In the genomic region with DNA sequence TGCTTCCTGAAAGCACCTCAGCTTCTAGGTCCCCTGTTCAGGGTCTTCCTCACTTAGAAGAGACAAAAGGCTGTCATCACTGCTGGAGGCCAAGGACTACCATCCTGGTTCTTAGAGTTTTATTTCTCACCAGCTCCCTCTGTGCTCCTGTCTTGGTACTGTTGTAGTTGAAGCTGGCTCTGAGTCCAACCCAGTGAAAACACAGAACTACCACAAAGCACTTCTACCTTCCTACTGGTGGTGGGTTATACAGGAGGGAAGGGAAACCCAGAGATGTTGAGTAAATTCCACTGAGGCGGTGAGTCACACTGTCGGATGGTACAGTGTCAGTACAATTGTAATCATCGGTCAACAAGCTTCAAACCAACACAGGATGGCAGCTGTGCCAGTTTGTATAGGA, we compare ENCODE assay signal across 29 mouse cellular contexts.
DNase-seq lines count a peak whose midpoint lies in the region; ATAC-seq lines count a peak whose summit lies in the region.
"Had no signal": no experiment of that assay in that cellular context is flagged by ENCODE, and none has a peak within 500 bp of the region (broad histone marks: within the 10 kb centered on the region; RNA-seq: fewer than 3 reads in every experiment).

No protein-coding gene starts in this region.

- DNase-seq in heart, adult 11 months, result peak; percentile 64
- DNase-seq in heart, postnatal 14 days, result no peak
- DNase-seq in lung, postnatal 36 days, result peak; percentile 54
- DNase-seq in lung, postnatal 10 days, result no peak
- peak; percentile 8 for DNase-seq in brain, adult 2 months (ENCODE audit: low read depth, low spot score)
- no peak for DNase-seq in midbrain, embryonic 11.5 days (ENCODE audit: low spot score, missing footprints)
- no peak for DNase-seq in spleen, postnatal 10 days (ENCODE audit: low spot score in 2 of 2)
- DNase-seq: adrenal gland, postnatal 25 days; cerebellum, adult 2 months; cerebellum, postnatal 14 days; gastrocnemius, postnatal 10 days; heart, adult 2 months; kidney, adult 11 months; kidney, postnatal 14 days; liver; lung, embryonic 14.5 days; lung, postnatal 4 days; right cerebral cortex, postnatal 25 days; thymus, adult 2 months; thymus, postnatal 36 days had no signal

- no peaks in the 10 kb centered on the region for H3K4me1 ChIP-seq in midbrain, embryonic 11.5 days (ENCODE audit: control insufficient read depth, insufficient read depth, low read length)

- H3K27me3 ChIP-seq in midbrain, embryonic 11.5 days (ENCODE audit: control insufficient read depth, insufficient read depth, low read length), result no peaks in the 10 kb centered on the region
- H3K27me3 ChIP-seq: forebrain, embryonic 13.5 days; heart, embryonic 12.5 days had no signal

- intact Hi-C loops in heart, postnatal 14 days (cut with DNase I), result no loop called here

- ATAC-seq in megakaryocyte progenitor cell, adult 5-6 weeks (replicated peaks; ENCODE audit: poor library complexity), result peak; percentile 78
- no peak for ATAC-seq in midbrain, embryonic 11.5 days (ENCODE audit: low FRiP score)
- ATAC-seq: forebrain, embryonic 13.5 days; inflammation-experienced regulatory T-cells, adult 6 months; midbrain, embryonic 16.5 days had no signal

- H3K36me3 ChIP-seq in midbrain, embryonic 11.5 days (ENCODE audit: control insufficient read depth, insufficient read depth, low read length), result no peaks in the 10 kb centered on the region
- H3K36me3 ChIP-seq: heart, embryonic 12.5 days; midbrain, embryonic 10.5 days had no signal

- 94% methylated on average over 3 of the region's 3 CpGs for WGBS in midbrain, embryonic 11.5 days

- H3K9me3 ChIP-seq in midbrain, embryonic 11.5 days (ENCODE audit: control insufficient read depth, low read length), result no peaks in the 10 kb centered on the region
- H3K9me3 ChIP-seq: forebrain, embryonic 13.5 days; heart, embryonic 12.5 days; midbrain, embryonic 10.5 days had no signal

- H3K9ac ChIP-seq in midbrain, embryonic 11.5 days (ENCODE audit: low read length), result no peak overlapping the region
- H3K9ac ChIP-seq: forebrain, embryonic 13.5 days; heart, embryonic 12.5 days; hindbrain, embryonic 14.5 days; liver, embryonic 14.5 days; lung, embryonic 14.5 days had no signal

- H3K4me2 ChIP-seq in midbrain, embryonic 11.5 days, result no peak overlapping the region
- H3K4me2 ChIP-seq: forebrain, embryonic 13.5 days; heart, embryonic 12.5 days; hindbrain, embryonic 14.5 days; lung, embryonic 14.5 days had no signal

- H3K27ac ChIP-seq in midbrain, embryonic 11.5 days (ENCODE audit: low read depth, low read length), result no peak overlapping the region
- H3K27ac ChIP-seq: forebrain, embryonic 13.5 days; heart, adult 2 months; hindbrain, embryonic 14.5 days; liver, embryonic 14.5 days; midbrain, embryonic 10.5 days; stomach, postnatal 0 days had no signal

- H3K4me3 ChIP-seq in midbrain, embryonic 11.5 days (ENCODE audit: low read depth, low read length), result no peak overlapping the region
- H3K4me3 ChIP-seq: forebrain, embryonic 13.5 days; heart, adult 2 months; heart, embryonic 12.5 days; midbrain, embryonic 10.5 days had no signal

Comparison
In these comparisons a context has a peak if more than half of its experiments do, and no peak if none do; other contexts are left out.
1. DNase-seq: peak in heart, adult 11 months (single experiment), lung, postnatal 36 days (single experiment) and brain, adult 2 months (single experiment); none in heart, postnatal 14 days (0 of 2), lung, postnatal 10 days (single experiment), midbrain, embryonic 11.5 days (single experiment) and spleen, postnatal 10 days (0 of 2).